Mouse (Mus musculus): ENCODE measurements around the gene Chmp6. TPM values are rescaled to one million over a fixed set of nuclear protein-coding genes. Genes with fewer than 3 reads are reported as not detected.

Gene Chmp6
- polyA plus RNA-seq, 1 experiment from 2014 or later: 94.3 TPM

DNA sequence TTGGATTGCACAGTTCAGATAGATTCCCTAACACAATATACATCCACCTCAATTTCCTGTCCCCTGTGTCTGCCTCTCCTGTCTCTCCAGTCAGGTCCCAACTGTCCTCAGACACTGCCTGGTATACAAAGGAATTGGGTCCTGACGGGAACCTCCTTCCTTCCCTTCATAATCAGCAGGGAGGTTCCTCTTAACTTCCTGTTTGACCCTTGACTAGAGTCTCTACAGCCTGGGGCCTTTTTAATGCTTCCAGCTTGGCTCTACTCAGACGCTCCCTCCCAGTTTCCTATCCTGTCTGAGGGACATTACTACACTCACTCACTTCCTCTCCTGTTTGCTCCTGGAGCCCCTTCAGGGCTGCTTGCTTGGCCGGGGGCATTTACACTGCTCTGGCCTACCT lies 42.2 kb downstream of the Chmp6 start:
- peaks cover 41% of the 10 kb centered on the region for H3K4me1 ChIP-seq (ENCODE audit: control insufficient read depth, insufficient read depth, low read length)
- WGBS: 43% methylated on average over 3 of the region's 3 CpGs
- ATAC-seq: peak; percentile 49; the same call in 1 of the 2 replicates
- no peaks in the 10 kb centered on the region for H3K9me3 ChIP-seq (ENCODE audit: control insufficient read depth, low read length)
- H3K9ac ChIP-seq (ENCODE audit: low read depth, low read length): no peak overlapping the region
- no peak overlapping the region for H3K4me3 ChIP-seq (ENCODE audit: low read length)
- no peaks in the 10 kb centered on the region for H3K36me3 ChIP-seq (ENCODE audit: control insufficient read depth, insufficient read depth, low read length)
- peak overlapping the region; percentile 54; the same call in 1 of the 2 replicates for H3K27ac ChIP-seq (ENCODE audit: low read length)
- no peak overlapping the region for H3K4me2 ChIP-seq (ENCODE audit: low read depth, low read length)
- H3K27me3 ChIP-seq (replicated peaks; ENCODE audit: control insufficient read depth, insufficient read depth, low read length): no peaks in the 10 kb centered on the region

DNA sequence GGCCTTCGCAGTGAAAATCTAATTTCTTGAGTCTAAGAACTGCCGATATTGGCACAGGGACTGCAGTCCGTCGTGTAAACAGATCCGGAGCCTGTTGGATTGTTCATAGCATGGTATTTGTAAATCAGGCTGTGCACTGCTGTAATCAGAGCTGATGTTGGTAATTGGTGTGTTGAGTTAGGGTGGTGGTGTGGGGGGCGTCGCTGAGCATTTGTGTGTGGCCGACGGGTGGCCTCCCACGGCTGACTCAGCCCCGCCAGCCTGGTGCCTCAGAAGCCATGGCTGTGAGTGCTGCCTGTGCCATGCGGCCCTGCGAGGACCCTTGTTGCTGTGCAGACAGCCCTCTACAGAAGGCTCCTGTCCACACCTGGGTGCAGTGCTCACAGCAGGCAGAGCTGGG lies 43.3 kb downstream of the Chmp6 start:
- Histone ChIP-seq H3K4me1 (ENCODE audit: control insufficient read depth, insufficient read depth, low read length) (peaks cover 41% of the 10 kb centered on the region), H3K9me3 (ENCODE audit: control insufficient read depth, low read length) (no peaks in the 10 kb centered on the region), H3K27me3 (replicated peaks; ENCODE audit: control insufficient read depth, insufficient read depth, low read length) (no peaks in the 10 kb centered on the region), H3K36me3 (ENCODE audit: control insufficient read depth, insufficient read depth, low read length) (0 out of 2 replicates have a peak, but pooled peaks cover 3% of the 10 kb centered on the region), H3K4me3 (ENCODE audit: low read length) (no peak overlapping the region), H3K4me2 (ENCODE audit: low read depth, low read length) (no peak overlapping the region), H3K9ac (ENCODE audit: low read depth, low read length) (no peak overlapping the region), H3K27ac (ENCODE audit: low read length) (no peak overlapping the region)
- no peak for ATAC-seq
- WGBS: 82% methylated on average over 13 of the region's 13 CpGs

- no peak overlapping the region for H3K27ac ChIP-seq (ENCODE audit: low read length)
- no peaks in the 10 kb centered on the region for H3K27me3 ChIP-seq (replicated peaks; ENCODE audit: control insufficient read depth, insufficient read depth, low read length)
- no peak overlapping the region for H3K9ac ChIP-seq (ENCODE audit: low read depth, low read length)
- H3K9me3 ChIP-seq (ENCODE audit: control insufficient read depth, low read length): no peaks in the 10 kb centered on the region
- ATAC-seq: no peak
- WGBS: 79% methylated on average over 7 of the region's 7 CpGs
- peaks cover 23% of the 10 kb centered on the region for H3K4me1 ChIP-seq (ENCODE audit: control insufficient read depth, insufficient read depth, low read length)
- 0 out of 2 replicates have a peak, but pooled peaks cover 3% of the 10 kb centered on the region for H3K36me3 ChIP-seq (ENCODE audit: control insufficient read depth, insufficient read depth, low read length)
- no peak overlapping the region for H3K4me3 ChIP-seq (ENCODE audit: low read length)
- H3K4me2 ChIP-seq (ENCODE audit: low read depth, low read length): no peak overlapping the region
Measured at GRCm38 (mm10) chr11:119958856-119959255, 45.6 kb downstream of the Chmp6 start.

DNA sequence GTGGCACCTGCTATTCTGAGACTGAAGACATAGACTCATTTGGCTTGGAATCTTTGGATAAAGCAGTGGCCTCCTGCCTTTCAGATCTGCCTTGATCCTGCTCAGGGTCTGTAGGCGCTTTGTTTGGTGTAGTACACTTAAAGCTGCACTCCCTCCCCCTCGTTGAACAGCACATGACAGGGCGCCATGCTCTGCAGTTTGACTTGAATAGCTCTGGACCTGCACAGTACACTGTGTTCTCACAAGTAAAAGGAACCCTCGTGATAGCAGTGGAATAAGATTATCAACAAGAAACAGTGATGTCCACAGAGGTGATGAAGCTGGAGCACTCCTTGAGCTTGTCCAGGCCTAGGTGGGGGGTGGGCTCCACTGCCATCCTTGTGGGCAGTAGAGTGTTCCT lies 46.5 kb downstream of the Chmp6 start:
- no peaks in the 10 kb centered on the region for H3K27me3 ChIP-seq (replicated peaks; ENCODE audit: control insufficient read depth, insufficient read depth, low read length)
- WGBS: 72% methylated on average over 4 of the region's 4 CpGs

GRCm38 (mm10) chr11:119960671-119961070 lies 47.4 kb downstream of the Chmp6 start:
- 82% methylated on average over 6 of the region's 6 CpGs for WGBS

More for the DNA sequence above, 46.5 kb downstream of the Chmp6 start:
- ATAC-seq: no peak
- no peaks in the 10 kb centered on the region for H3K9me3 ChIP-seq (ENCODE audit: control insufficient read depth, low read length)
- H3K4me2 ChIP-seq (ENCODE audit: low read depth, low read length): no peak overlapping the region
- H3K4me3 ChIP-seq (ENCODE audit: low read length): no peak overlapping the region
- H3K4me1 ChIP-seq (ENCODE audit: control insufficient read depth, insufficient read depth, low read length): peaks cover 15% of the 10 kb centered on the region
- no peak overlapping the region for H3K27ac ChIP-seq (ENCODE audit: low read length)
- 0 out of 2 replicates have a peak, but pooled peaks cover 3% of the 10 kb centered on the region for H3K36me3 ChIP-seq (ENCODE audit: control insufficient read depth, insufficient read depth, low read length)
- no peak overlapping the region for H3K9ac ChIP-seq (ENCODE audit: low read depth, low read length)

GRCm38 (mm10) chr11:119961511-119961910 lies 48.3 kb downstream of the Chmp6 start:
- H3K9ac ChIP-seq (ENCODE audit: low read depth, low read length): no peak overlapping the region
- no peak overlapping the region for H3K4me3 ChIP-seq (ENCODE audit: low read length)
- H3K27ac ChIP-seq (ENCODE audit: low read length): no peak overlapping the region
- no peaks in the 10 kb centered on the region for H3K9me3 ChIP-seq (ENCODE audit: control insufficient read depth, low read length)
- H3K27me3 ChIP-seq (replicated peaks; ENCODE audit: control insufficient read depth, insufficient read depth, low read length): no peaks in the 10 kb centered on the region
- 0 out of 2 replicates have a peak, but pooled peaks cover 3% of the 10 kb centered on the region for H3K36me3 ChIP-seq (ENCODE audit: control insufficient read depth, insufficient read depth, low read length)
- no peak overlapping the region for H3K4me2 ChIP-seq (ENCODE audit: low read depth, low read length)
- ATAC-seq: no peak
- H3K4me1 ChIP-seq (ENCODE audit: control insufficient read depth, insufficient read depth, low read length): no peaks in the 10 kb centered on the region
- 76% methylated on average over 3 of the region's 3 CpGs for whole genome bisulfite sequencing

More at GRCm38 (mm10) chr11:119960671-119961070, 47.4 kb downstream of the Chmp6 start:
- H3K36me3 ChIP-seq (ENCODE audit: control insufficient read depth, insufficient read depth, low read length): 0 out of 2 replicates have a peak, but pooled peaks cover 3% of the 10 kb centered on the region
- H3K4me3 ChIP-seq (ENCODE audit: low read length): no peak overlapping the region
- H3K27ac ChIP-seq (ENCODE audit: low read length): no peak overlapping the region
- H3K4me2 ChIP-seq (ENCODE audit: low read depth, low read length): no peak overlapping the region
- no peaks in the 10 kb centered on the region for H3K9me3 ChIP-seq (ENCODE audit: control insufficient read depth, low read length)
- H3K4me1 ChIP-seq (ENCODE audit: control insufficient read depth, insufficient read depth, low read length): peaks cover 6% of the 10 kb centered on the region
- no peak overlapping the region for H3K9ac ChIP-seq (ENCODE audit: low read depth, low read length)
- ATAC-seq: no peak
- no peaks in the 10 kb centered on the region for H3K27me3 ChIP-seq (replicated peaks; ENCODE audit: control insufficient read depth, insufficient read depth, low read length)

DNA sequence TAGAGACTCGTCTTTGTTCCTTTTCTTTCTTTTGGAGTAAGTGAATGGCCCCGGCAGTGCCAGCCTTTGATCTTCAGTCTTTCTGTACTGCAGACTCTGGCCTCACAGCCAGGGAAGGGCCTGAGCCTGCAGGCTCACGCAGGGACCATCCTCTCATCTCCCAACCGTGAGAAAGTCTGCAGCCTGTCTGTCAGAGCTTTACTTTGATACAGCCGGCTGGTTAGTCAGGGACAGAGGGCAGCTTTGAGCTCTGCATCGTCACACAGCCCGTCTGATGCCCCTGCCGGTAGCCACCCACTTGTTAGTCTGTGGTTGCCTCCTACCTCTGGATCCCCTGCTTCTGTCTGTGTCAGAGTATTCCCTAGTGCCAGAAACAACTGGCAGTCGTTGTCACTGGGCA lies 51.8 kb downstream of the Chmp6 start:
- H3K4me1 ChIP-seq (ENCODE audit: control insufficient read depth, insufficient read depth, low read length): no peaks in the 10 kb centered on the region
- no peak overlapping the region for H3K4me2 ChIP-seq (ENCODE audit: low read depth, low read length)
- H3K9ac ChIP-seq (ENCODE audit: low read depth, low read length): no peak overlapping the region
- no peak overlapping the region for H3K27ac ChIP-seq (ENCODE audit: low read length)
- no peaks in the 10 kb centered on the region for H3K27me3 ChIP-seq (replicated peaks; ENCODE audit: control insufficient read depth, insufficient read depth, low read length)
- 0 out of 2 replicates have a peak, but pooled peaks cover 3% of the 10 kb centered on the region for H3K36me3 ChIP-seq (ENCODE audit: control insufficient read depth, insufficient read depth, low read length)
- 36% methylated on average over 9 of the region's 9 CpGs for WGBS
- H3K9me3 ChIP-seq (ENCODE audit: control insufficient read depth, low read length): no peaks in the 10 kb centered on the region
- ATAC-seq: no peak
- H3K4me3 ChIP-seq (ENCODE audit: low read length): no peak overlapping the region

GRCm38 (mm10) chr11:119966294-119966693 lies 53.1 kb downstream of the Chmp6 start:
- Histone ChIP-seq H3K36me3 (ENCODE audit: control insufficient read depth, insufficient read depth, low read length) (no peaks in the 10 kb centered on the region), H3K27ac (ENCODE audit: low read length) (no peak overlapping the region), H3K9me3 (ENCODE audit: control insufficient read depth, low read length) (no peaks in the 10 kb centered on the region), H3K27me3 (replicated peaks; ENCODE audit: control insufficient read depth, insufficient read depth, low read length) (no peaks in the 10 kb centered on the region), H3K4me1 (ENCODE audit: control insufficient read depth, insufficient read depth, low read length) (no peaks in the 10 kb centered on the region), H3K4me3 (ENCODE audit: low read length) (no peak overlapping the region), H3K9ac (ENCODE audit: low read depth, low read length) (no peak overlapping the region), H3K4me2 (ENCODE audit: low read depth, low read length) (no peak overlapping the region)
- 89% methylated on average over 6 of the region's 6 CpGs for WGBS
- no peak for ATAC-seq

- Histone ChIP-seq H3K9ac (ENCODE audit: low read depth, low read length) (no peak overlapping the region), H3K27me3 (replicated peaks; ENCODE audit: control insufficient read depth, insufficient read depth, low read length) (no peaks in the 10 kb centered on the region), H3K9me3 (ENCODE audit: control insufficient read depth, low read length) (no peaks in the 10 kb centered on the region), H3K27ac (ENCODE audit: low read length) (no peak overlapping the region), H3K36me3 (ENCODE audit: control insufficient read depth, insufficient read depth, low read length) (no peaks in the 10 kb centered on the region), H3K4me3 (ENCODE audit: low read length) (no peak overlapping the region), H3K4me1 (ENCODE audit: control insufficient read depth, insufficient read depth, low read length) (no peaks in the 10 kb centered on the region), H3K4me2 (ENCODE audit: low read depth, low read length) (no peak overlapping the region)
- WGBS: 85% methylated on average over 8 of the region's 8 CpGs
- no peak for ATAC-seq
Measured at GRCm38 (mm10) chr11:119967401-119967800, 54.2 kb downstream of the Chmp6 start.

- H3K4me3 ChIP-seq (ENCODE audit: low read length): no peak overlapping the region
- no peak for ATAC-seq
- no peak overlapping the region for H3K4me2 ChIP-seq (ENCODE audit: low read depth, low read length)
- H3K27me3 ChIP-seq (replicated peaks; ENCODE audit: control insufficient read depth, insufficient read depth, low read length): no peaks in the 10 kb centered on the region
- no peaks in the 10 kb centered on the region for H3K4me1 ChIP-seq (ENCODE audit: control insufficient read depth, insufficient read depth, low read length)
- H3K9ac ChIP-seq (ENCODE audit: low read depth, low read length): no peak overlapping the region
- no peaks in the 10 kb centered on the region for H3K9me3 ChIP-seq (ENCODE audit: control insufficient read depth, low read length)
- no peaks in the 10 kb centered on the region for H3K36me3 ChIP-seq (ENCODE audit: control insufficient read depth, insufficient read depth, low read length)
- 86% methylated on average over 2 of the region's 2 CpGs for WGBS
- no peak overlapping the region for H3K27ac ChIP-seq (ENCODE audit: low read length)
Measured at GRCm38 (mm10) chr11:119967892-119968291, 54.7 kb downstream of the Chmp6 start.
